Mouse (Mus musculus): ENCODE data around the gene Gng7. TPM values are rescaled to one million over a fixed set of nuclear protein-coding genes. Genes with fewer than 3 reads are reported as not detected.

Gene Gng7
- polyA plus RNA-seq, 1 experiment = 0.63 TPM

DNA sequence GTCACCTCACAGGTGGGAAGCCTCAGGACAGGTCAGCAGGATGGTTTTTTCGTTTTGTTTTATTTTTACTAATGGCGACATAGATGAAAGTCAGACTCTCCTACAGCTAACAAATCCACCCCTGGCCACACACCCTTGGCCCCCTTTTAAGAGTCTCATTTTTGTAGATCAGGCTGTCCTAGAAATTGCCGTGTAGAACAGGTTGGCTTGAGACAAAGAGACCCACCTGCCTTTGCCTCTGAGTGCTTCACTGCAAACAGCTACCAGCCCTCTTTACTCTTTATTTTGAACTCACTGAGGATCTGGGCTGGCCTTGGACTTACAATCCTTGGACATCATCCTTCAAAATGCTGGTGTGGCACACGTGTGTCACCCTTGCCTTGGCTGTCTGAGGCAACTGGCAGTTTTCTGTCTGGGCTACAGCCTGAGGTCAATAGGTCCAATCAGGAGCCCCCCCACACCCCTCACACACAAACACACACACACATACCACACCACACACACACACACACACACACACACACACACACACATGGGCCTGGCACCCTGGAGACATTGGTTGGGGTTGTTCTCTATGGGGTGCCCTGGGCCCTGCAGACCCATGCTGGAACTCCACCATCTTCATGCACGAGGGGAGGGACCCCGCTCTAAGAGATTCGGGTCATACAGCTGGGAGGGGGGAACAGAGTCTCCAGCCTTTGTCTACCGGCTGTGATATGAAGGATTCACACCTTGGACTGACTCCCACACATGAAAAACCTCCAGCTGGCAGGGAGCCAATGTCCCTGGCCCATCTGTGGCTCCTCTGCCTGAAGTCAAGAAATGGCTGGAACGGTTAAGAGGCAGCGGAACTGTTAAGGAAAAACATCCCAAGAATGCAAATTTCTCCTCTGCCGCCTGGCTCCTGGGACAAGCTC is 42.4 kb downstream of the Gng7 start:
- TF ChIP-seq CTCF (IDR thresholded peaks at IDR 0.05; ENCODE audit: borderline replicate concordance, control insufficient read depth, extremely low read depth, insufficient read depth, low read length, poor library complexity) (no peak), POLR2A (IDR thresholded peaks at IDR 0.05; ENCODE audit: control insufficient read depth, extremely low read depth, insufficient read depth, low read length, poor library complexity) (no peak)
- Histone ChIP-seq H3K27ac (ENCODE audit: control insufficient read depth, insufficient read depth, low read length) (no peak overlapping the region), H3K4me1 (replicated peaks; ENCODE audit: control insufficient read depth, insufficient read depth, low read length) (no peaks in the 10 kb centered on the region), H3K27me3 (ENCODE audit: control insufficient read depth, insufficient read depth, low read length) (no peaks in the 10 kb centered on the region), H3K4me3 (ENCODE audit: control insufficient read depth, insufficient read depth, low read length) (no peak overlapping the region), H3K36me3 (ENCODE audit: control insufficient read depth, insufficient read depth, low read length) (no peaks in the 10 kb centered on the region)
- 86% methylated on average over 11 of the region's 11 CpGs for WGBS
- no peak for DNase-seq

DNA sequence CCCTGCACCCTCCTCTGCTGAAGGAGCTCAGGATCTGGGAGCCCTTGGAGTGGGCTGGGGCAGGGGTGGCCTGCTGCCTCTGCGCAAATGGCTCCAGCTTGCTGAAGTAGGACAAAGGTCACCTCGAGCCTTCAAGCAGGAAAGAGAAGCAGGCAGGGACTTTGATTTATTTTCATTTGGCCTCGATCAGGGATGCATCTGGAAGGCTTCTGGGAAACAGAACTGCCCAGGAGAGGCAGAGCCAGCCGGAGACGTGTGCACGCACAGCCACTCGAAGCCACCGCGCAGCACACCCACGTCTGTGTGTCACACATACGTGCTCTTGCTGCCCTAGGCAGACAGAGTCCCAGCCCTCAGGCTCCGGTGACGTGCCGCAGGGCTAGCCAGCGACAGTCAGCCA is 43.2 kb downstream of the Gng7 start:
- Histone ChIP-seq H3K36me3 (ENCODE audit: control insufficient read depth, insufficient read depth, low read length) (no peaks in the 10 kb centered on the region), H3K27me3 (ENCODE audit: control insufficient read depth, insufficient read depth, low read length) (no peaks in the 10 kb centered on the region), H3K4me3 (ENCODE audit: control insufficient read depth, insufficient read depth, low read length) (no peak overlapping the region), H3K4me1 (replicated peaks; ENCODE audit: control insufficient read depth, insufficient read depth, low read length) (no peaks in the 10 kb centered on the region), H3K27ac (ENCODE audit: control insufficient read depth, insufficient read depth, low read length) (no peak overlapping the region)
- TF ChIP-seq POLR2A (IDR thresholded peaks at IDR 0.05; ENCODE audit: control insufficient read depth, extremely low read depth, insufficient read depth, low read length, poor library complexity) (no peak), CTCF (IDR thresholded peaks at IDR 0.05; ENCODE audit: borderline replicate concordance, control insufficient read depth, extremely low read depth, insufficient read depth, low read length, poor library complexity) (no peak)
- DNase-seq = no peak
- WGBS = 94% methylated on average over 15 of the region's 15 CpGs

DNA sequence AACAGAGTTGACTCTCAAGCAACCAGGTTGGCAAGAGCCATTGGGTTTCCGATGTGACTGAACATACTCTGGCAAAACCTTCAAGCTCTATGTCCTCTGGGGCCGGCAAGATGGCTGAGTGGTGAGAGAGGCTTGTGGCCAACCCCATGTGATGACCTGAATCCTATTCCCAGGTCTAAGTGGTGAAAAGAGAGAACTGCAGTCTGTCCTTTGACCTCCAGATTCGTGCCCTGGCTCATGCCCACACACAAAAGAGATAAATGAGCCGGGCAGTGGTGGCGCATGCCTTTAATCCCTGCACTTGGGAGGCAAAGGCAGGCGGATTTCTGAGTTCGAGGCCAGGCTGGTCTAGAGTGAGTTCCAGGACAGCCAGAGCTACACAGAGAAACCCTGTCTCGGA is 44.6 kb downstream of the Gng7 start:
- Histone ChIP-seq H3K36me3 (ENCODE audit: control insufficient read depth, insufficient read depth, low read length) (no peaks in the 10 kb centered on the region), H3K4me3 (ENCODE audit: control insufficient read depth, insufficient read depth, low read length) (no peak overlapping the region), H3K27me3 (ENCODE audit: control insufficient read depth, insufficient read depth, low read length) (no peaks in the 10 kb centered on the region), H3K27ac (ENCODE audit: control insufficient read depth, insufficient read depth, low read length) (no peak overlapping the region), H3K4me1 (replicated peaks; ENCODE audit: control insufficient read depth, insufficient read depth, low read length) (no peaks in the 10 kb centered on the region)
- no peak for DNase-seq
- WGBS = 95% methylated on average over 8 of the region's 8 CpGs
- TF ChIP-seq CTCF (IDR thresholded peaks at IDR 0.05; ENCODE audit: borderline replicate concordance, control insufficient read depth, extremely low read depth, insufficient read depth, low read length, poor library complexity) (no peak), POLR2A (IDR thresholded peaks at IDR 0.05; ENCODE audit: control insufficient read depth, extremely low read depth, insufficient read depth, low read length, poor library complexity) (no peak)

DNA sequence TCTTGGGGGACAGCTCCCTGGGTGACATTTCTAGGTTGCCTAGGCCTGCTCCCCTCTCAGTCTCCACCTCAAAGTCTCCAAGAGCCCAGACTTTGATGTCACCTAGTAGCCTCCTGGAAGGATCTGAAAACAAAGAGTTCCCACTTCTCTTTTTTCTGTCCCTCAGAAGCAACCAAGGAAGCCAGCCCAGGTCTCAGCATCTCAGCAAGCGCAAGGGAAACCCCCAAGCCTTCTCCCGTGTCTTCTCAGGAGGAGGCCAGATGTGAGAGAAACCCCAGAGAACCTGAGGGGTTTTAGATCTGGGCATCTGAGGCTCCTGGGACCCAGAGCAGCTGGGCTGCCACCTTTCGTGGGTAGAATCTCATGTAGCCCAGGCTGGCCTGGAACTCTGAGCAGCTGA is 45.4 kb downstream of the Gng7 start:
- WGBS = 32% methylated on average over 3 of the region's 3 CpGs
- DNase-seq = no peak
- no peak overlapping the region for H3K4me3 ChIP-seq (ENCODE audit: control insufficient read depth, insufficient read depth, low read length)
- H3K4me1 ChIP-seq (replicated peaks; ENCODE audit: control insufficient read depth, insufficient read depth, low read length) = no peaks in the 10 kb centered on the region
- no peaks in the 10 kb centered on the region for H3K36me3 ChIP-seq (ENCODE audit: control insufficient read depth, insufficient read depth, low read length)
- H3K27me3 ChIP-seq (ENCODE audit: control insufficient read depth, insufficient read depth, low read length) = no peaks in the 10 kb centered on the region
- no peak for TF ChIP-seq CTCF (IDR thresholded peaks at IDR 0.05; ENCODE audit: borderline replicate concordance, control insufficient read depth, extremely low read depth, insufficient read depth, low read length, poor library complexity)
- TF ChIP-seq POLR2A (IDR thresholded peaks at IDR 0.05; ENCODE audit: control insufficient read depth, extremely low read depth, insufficient read depth, low read length, poor library complexity) = no peak
- no peak overlapping the region for H3K27ac ChIP-seq (ENCODE audit: control insufficient read depth, insufficient read depth, low read length)

DNA sequence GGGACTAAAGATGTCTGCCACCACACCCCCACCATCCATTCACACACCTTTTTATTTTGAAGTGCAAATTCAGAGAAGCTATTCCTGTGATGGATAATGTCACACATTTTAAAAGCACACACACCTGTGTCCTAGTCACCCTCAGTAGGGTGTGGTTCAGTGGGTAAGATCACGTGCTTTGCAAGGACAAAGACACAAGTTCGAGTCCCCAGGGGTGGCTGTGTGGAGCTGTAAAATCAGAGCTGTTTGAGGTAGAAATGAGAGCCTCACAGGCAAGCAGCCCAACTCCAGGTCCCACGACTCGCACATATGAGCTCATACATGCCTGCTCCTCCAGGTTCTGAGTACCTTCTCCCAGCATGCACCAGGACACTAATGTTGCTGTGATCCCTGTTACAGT is 46.6 kb downstream of the Gng7 start:
- Histone ChIP-seq H3K36me3 (ENCODE audit: control insufficient read depth, insufficient read depth, low read length) (no peaks in the 10 kb centered on the region), H3K4me1 (replicated peaks; ENCODE audit: control insufficient read depth, insufficient read depth, low read length) (no peaks in the 10 kb centered on the region), H3K4me3 (ENCODE audit: control insufficient read depth, insufficient read depth, low read length) (no peak overlapping the region), H3K27ac (ENCODE audit: control insufficient read depth, insufficient read depth, low read length) (no peak overlapping the region), H3K27me3 (ENCODE audit: control insufficient read depth, insufficient read depth, low read length) (no peaks in the 10 kb centered on the region)
- DNase-seq = no peak
- no peak for TF ChIP-seq CTCF (IDR thresholded peaks at IDR 0.05; ENCODE audit: borderline replicate concordance, control insufficient read depth, extremely low read depth, insufficient read depth, low read length, poor library complexity)
- TF ChIP-seq POLR2A (IDR thresholded peaks at IDR 0.05; ENCODE audit: control insufficient read depth, extremely low read depth, insufficient read depth, low read length, poor library complexity) = no peak
- WGBS = 90% methylated on average over 4 of the region's 4 CpGs

DNA sequence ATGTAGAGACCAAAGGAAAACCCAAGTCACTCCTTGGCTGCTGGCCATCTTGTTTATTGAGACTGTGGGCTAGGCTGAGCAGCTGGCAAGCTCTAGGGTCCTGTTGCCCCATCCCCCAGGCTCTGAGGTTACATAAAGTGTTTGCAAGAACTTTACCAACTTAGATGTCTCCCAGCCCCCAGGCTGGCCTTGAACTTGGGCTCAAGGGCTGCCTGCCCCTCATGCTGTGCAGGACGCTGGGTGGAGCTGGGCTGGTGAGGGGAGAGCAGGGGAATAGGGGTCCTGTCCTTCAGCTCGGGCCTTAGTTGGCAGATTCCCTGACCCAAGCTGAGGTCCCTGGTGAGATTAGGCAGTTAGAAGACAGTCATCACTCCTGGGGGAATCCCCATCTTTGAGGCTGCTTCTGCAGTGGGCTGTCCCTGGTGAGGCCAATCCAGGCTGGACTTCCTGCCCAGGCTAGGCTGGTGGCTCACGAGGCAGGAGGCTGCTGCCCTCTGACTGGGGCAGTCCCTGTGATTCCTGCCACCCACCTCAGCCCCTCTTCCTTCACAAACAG is 47.6 kb downstream of the Gng7 start:
- Histone ChIP-seq H3K36me3 (ENCODE audit: control insufficient read depth, insufficient read depth, low read length) (no peaks in the 10 kb centered on the region), H3K27me3 (ENCODE audit: control insufficient read depth, insufficient read depth, low read length) (no peaks in the 10 kb centered on the region), H3K27ac (ENCODE audit: control insufficient read depth, insufficient read depth, low read length) (no peak overlapping the region), H3K4me1 (replicated peaks; ENCODE audit: control insufficient read depth, insufficient read depth, low read length) (no peaks in the 10 kb centered on the region), H3K4me3 (ENCODE audit: control insufficient read depth, insufficient read depth, low read length) (no peak overlapping the region)
- TF ChIP-seq CTCF (IDR thresholded peaks at IDR 0.05; ENCODE audit: borderline replicate concordance, control insufficient read depth, extremely low read depth, insufficient read depth, low read length, poor library complexity) (no peak), POLR2A (IDR thresholded peaks at IDR 0.05; ENCODE audit: control insufficient read depth, extremely low read depth, insufficient read depth, low read length, poor library complexity) (no peak)
- WGBS = 61% methylated on average over 3 of the region's 3 CpGs
- no peak for DNase-seq
